Mouse (Mus musculus) neural tube, embryonic 13.5 days (tissue): ENCODE results near the gene Crygs. TPM values are rescaled to one million over a fixed set of nuclear protein-coding genes. Genes with fewer than 3 reads are reported as not detected.
"Not testable (repeated sequence)": the region's sequence is repeated elsewhere in the genome, so short reads cannot be mapped to it uniquely, and the experiment has no call there.

Experiments used
- ATAC-seq: fragments of 200-750 bp; cut with Nextera tagmentation; 2 replicates; pipeline ENCODE4 v1.8.0; 2017; ENCODE audit warnings: low read depth, mild to moderate bottlenecking, moderate TSS enrichment, moderate library complexity
- H3K27ac ChIP-seq: fragments of 300-500 bp; sonication (generic); replicated peaks from 2 replicates; pipeline ENCODE4 v1.5.1; 2015; ENCODE audit warnings: moderate library complexity, mild to moderate bottlenecking, inconsistent platforms
- H3K27me3 ChIP-seq: fragments of 300-500 bp; sonication (generic); 2 replicates; pipeline ENCODE4 v1.6.1; 2015; ENCODE audit warnings: mild to moderate bottlenecking, inconsistent platforms
- H3K36me3 ChIP-seq: fragments of 300-500 bp; sonication (generic); 2 replicates; pipeline ENCODE4 v1.6.1; 2015; ENCODE audit warnings: mild to moderate bottlenecking, inconsistent platforms
- H3K4me1 ChIP-seq: fragments of 300-500 bp; sonication (generic); replicated peaks from 2 replicates; pipeline ENCODE4 v1.6.1; 2015; ENCODE audit warnings: inconsistent platforms
- H3K4me2 ChIP-seq: fragments of 300-500 bp; sonication (generic); 2 replicates; pipeline ENCODE4 v1.6.1; 2015; ENCODE audit warnings: inconsistent platforms, mild to moderate bottlenecking, moderate library complexity
- H3K4me3 ChIP-seq: fragments of 300-500 bp; sonication (generic); 2 replicates; pipeline ENCODE4 v1.5.1; 2015; ENCODE audit warnings: mild to moderate bottlenecking, inconsistent platforms
- H3K9ac ChIP-seq: fragments of 300-500 bp; sonication (generic); 2 replicates; pipeline ENCODE4 v1.6.1; 2015; ENCODE audit warnings: moderate library complexity, mild to moderate bottlenecking, inconsistent platforms
- H3K9me3 ChIP-seq: fragments of 300-500 bp; sonication (generic); 2 replicates; pipeline ENCODE4 v1.6.1; 2016; ENCODE audit warnings: inconsistent platforms
- WGBS: fragments of 180-500 bp; shearing (Covaris S2); methylation state at CpG from one replicate; pipeline ENCODE4 v1.1.7; 2015; 5-methylcytosine and 5-hydroxymethylcytosine counted together
- polyA plus RNA-seq: library from polyadenylated mRNA; unstranded; fragments of >200 nt; fragmentation: Nextera tagmentation; extraction: Ambion mirVana; gene quantifications from 2 replicates; pipeline ENCODE4 v1.2.1, GENCODE M21; 2015

Gene Crygs
- polyA plus RNA-seq, 1 experiment from 2014 or later, result not detected

DNA sequence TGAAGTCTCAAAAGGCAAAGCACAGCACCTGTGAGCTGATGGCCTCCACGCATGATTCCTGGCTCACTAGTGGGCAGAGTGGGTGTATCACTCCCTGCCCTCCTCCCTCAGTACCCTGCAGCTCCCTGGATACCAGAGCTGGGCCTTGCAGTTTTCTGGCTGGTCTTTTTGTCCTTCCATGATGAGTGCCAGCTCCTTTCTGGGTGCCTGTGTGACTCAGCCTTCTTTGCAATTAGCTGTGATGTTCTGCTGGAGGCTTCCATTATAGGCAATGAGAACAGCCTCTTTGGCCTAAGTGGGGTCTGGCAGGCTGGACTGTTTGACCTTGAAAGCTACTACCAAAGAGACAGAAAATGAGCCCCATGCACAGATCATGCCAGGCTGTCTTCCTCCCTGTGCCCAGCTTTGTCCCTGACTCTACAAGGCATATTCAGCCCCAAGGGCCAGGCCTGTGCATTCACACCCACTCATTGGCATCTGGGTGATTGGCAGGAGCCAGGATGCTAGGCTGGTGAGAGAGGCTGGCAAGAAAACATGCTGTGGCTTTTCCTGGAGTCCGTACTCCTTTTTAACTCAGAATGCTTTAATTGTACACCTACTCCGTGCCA is 32.0 kb downstream of the Crygs start:
- Histone ChIP-seq H3K4me2 (no peak overlapping the region), H3K27ac (no peak overlapping the region), H3K9me3 (no peaks in the 10 kb centered on the region), H3K4me1 (no peaks in the 10 kb centered on the region), H3K27me3 (no peaks in the 10 kb centered on the region), H3K9ac (no peak overlapping the region), H3K4me3 (no peak overlapping the region), H3K36me3 (no peaks in the 10 kb centered on the region)
- ATAC-seq, result no peak
- 84% methylated on average over 3 of the region's 3 CpGs for WGBS

DNA sequence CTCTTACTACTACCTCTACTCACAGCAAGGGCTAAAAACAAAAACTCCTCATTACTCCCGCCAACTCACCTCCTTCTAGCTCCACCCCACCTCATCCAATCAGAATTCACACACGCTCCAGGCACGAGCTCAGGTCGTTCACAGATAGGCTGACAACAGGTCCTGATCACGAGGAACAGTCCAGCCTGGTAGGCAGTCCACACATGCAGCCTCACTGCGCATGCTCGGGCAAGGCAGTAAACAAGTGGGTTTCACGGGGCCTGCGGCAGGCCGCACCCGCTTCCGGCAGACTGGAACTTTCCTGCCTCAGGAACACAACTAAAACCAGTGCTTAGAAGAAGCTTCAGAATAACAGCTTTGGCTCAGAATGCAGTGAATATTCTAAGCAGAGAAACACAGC is 33.1 kb downstream of the Crygs start:
- not testable (repeated sequence) for H3K27me3 ChIP-seq, H3K4me1 ChIP-seq, H3K27ac ChIP-seq, H3K4me3 ChIP-seq, H3K9ac ChIP-seq, H3K9me3 ChIP-seq, H3K36me3 ChIP-seq, ATAC-seq, H3K4me2 ChIP-seq
- WGBS, result 92% methylated on average over 12 of the region's 12 CpGs

DNA sequence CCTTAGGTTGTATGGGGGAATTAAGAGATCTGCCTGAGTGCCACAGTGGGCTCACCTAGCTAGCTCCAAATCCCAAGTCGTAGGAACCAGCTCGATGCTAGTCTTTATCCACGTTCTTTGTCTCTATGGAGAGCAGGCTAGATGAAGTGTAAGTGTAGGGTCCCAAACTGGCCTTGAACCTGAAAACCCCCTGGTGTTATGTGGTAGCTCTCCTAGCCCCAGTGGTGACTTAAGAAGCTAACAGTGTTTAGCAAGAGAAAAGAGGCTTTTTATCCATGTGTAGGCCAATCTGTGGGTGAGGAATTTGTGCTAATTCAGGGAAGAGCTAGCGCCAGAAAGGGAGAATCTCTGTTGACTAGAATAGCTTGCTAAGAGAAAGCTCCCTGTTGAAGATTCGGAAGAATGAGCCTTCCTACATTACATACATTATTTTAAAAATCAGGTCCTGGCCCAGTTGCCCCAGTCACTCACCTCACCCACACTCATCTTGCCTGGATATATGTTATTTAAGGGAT is 35.8 kb downstream of the Crygs start:
- no peaks in the 10 kb centered on the region for H3K36me3 ChIP-seq
- H3K9ac ChIP-seq, result no peak overlapping the region
- H3K27me3 ChIP-seq, result no peaks in the 10 kb centered on the region
- no peak overlapping the region for H3K27ac ChIP-seq
- no peak for ATAC-seq
- H3K4me3 ChIP-seq, result no peak overlapping the region
- no peak overlapping the region for H3K4me2 ChIP-seq
- no peaks in the 10 kb centered on the region for H3K9me3 ChIP-seq
- H3K4me1 ChIP-seq, result no peaks in the 10 kb centered on the region
- WGBS, result 72% methylated on average over 5 of the region's 5 CpGs

DNA sequence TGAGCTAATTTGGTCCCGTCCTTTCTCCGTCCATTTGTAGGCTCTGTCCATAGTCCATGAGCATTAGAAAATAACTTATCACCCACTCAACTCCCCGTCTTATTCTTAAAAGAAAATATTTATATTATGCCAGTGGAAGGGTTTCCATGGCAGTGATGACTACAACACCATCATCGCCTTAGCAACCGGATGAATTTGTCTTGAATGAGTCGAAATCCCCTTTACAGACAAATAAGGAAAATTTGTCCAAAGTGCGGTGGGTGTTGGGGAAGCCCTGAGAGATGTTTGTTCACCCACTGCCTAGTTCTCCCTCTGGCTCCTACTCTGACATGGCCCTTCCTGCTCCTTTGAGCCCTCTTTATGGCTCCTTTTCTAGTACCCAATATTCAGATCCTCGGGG is 42.7 kb downstream of the Crygs start:
- no peaks in the 10 kb centered on the region for H3K9me3 ChIP-seq
- no peak overlapping the region for H3K27ac ChIP-seq
- no peaks in the 10 kb centered on the region for H3K4me1 ChIP-seq
- H3K36me3 ChIP-seq, result no peaks in the 10 kb centered on the region
- no peak overlapping the region for H3K4me2 ChIP-seq
- H3K4me3 ChIP-seq, result no peak overlapping the region
- H3K9ac ChIP-seq, result no peak overlapping the region
- ATAC-seq, result no peak
- H3K27me3 ChIP-seq, result no peaks in the 10 kb centered on the region
- 92% methylated on average over 8 of the region's 8 CpGs for WGBS

DNA sequence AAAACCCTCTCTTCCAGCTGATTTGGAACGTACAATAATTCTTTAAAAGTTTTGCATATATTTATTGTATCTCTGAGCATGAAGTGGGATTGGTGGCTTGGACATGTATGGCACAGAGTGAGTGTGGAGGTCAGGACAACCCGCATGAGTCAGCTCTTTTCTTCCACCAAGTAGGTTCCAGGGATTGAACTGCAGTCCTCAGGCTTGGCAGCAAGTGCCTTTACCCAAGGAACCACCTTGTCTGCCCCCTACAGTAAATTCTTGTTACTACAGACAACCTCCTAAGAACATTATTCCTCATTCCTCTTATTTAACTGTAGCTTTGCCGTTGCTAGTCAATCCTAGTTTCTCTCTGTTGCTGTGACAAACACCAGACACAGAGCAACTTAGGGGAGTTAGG is 44.0 kb downstream of the Crygs start:
- ATAC-seq, result no peak
- no peaks in the 10 kb centered on the region for H3K27me3 ChIP-seq
- no peak overlapping the region for H3K4me2 ChIP-seq
- no peaks in the 10 kb centered on the region for H3K4me1 ChIP-seq
- H3K36me3 ChIP-seq, result no peaks in the 10 kb centered on the region
- 88% methylated on average over 3 of the region's 3 CpGs for WGBS
- no peaks in the 10 kb centered on the region for H3K9me3 ChIP-seq
- no peak overlapping the region for H3K9ac ChIP-seq
- H3K27ac ChIP-seq, result no peak overlapping the region
- H3K4me3 ChIP-seq, result no peak overlapping the region

DNA sequence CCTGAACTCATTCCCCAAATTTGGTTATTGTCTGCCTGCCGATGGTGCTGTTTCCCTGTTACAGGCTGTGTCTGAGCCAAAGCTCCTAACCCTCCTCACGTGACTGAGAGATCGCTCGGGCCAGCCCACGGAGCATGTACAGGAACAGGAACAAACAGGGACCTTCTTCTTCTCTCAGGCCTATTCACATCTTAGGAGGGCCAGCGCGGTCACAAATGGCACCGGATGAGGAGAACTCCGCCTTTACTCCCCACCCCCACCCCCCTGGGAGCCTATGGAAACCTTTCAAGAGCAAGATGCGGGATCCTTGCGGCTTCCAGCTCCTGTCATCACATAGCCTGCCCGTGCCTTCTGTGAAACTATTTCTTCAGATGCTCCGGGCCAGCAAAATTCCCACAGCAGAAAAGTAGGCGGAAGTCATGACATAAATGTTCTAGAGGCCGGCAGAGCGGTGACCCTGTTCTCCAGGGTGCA is 44.6 kb downstream of the Crygs start:
- no peak overlapping the region for H3K9ac ChIP-seq
- no peak overlapping the region for H3K27ac ChIP-seq
- H3K4me2 ChIP-seq, result no peak overlapping the region
- no peaks in the 10 kb centered on the region for H3K4me1 ChIP-seq
- H3K9me3 ChIP-seq, result no peaks in the 10 kb centered on the region
- H3K4me3 ChIP-seq, result no peak overlapping the region
- H3K36me3 ChIP-seq, result no peaks in the 10 kb centered on the region
- no peak for ATAC-seq
- WGBS, result 78% methylated on average over 16 of the region's 16 CpGs
- no peaks in the 10 kb centered on the region for H3K27me3 ChIP-seq

DNA sequence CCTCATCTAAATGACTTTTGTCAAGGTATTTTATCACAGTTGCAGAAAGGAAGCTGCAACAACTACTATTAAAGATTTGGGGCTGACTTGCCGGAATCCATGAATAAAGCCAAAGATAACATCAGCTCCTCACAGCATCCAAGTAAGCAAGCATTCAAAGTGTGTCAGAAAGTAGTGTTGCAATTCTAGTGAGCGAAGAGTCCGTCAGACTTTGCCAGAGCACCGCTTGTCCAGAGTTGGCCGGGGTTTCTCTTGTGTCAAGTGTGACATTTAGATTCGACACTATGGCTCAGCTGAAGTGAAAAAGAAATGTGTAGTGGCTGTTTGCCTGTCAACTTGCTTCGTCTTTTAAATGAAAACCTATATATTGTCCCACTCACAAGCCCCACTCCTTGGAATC is 45.8 kb downstream of the Crygs start:
- Histone ChIP-seq H3K4me1 (no peaks in the 10 kb centered on the region), H3K9me3 (0 out of 2 replicates have a peak, but pooled peaks cover 3% of the 10 kb centered on the region), H3K4me2 (no peak overlapping the region), H3K9ac (no peak overlapping the region), H3K4me3 (no peak overlapping the region), H3K36me3 (no peaks in the 10 kb centered on the region), H3K27me3 (no peaks in the 10 kb centered on the region), H3K27ac (no peak overlapping the region)
- no peak for ATAC-seq
- 90% methylated on average over 7 of the region's 7 CpGs for WGBS

Other genes starting within 250 kb of the Crygs start
- 0.61 and 0.82 TPM in 2 replicates for gene Dgkg, start 154.4 kb downstream of the Crygs start, polyA plus RNA-seq
- gene Tbccd1, start 46.1 kb upstream of the Crygs start, polyA plus RNA-seq, result 22.9 and 25.8 TPM in 2 replicates
- gene Dnajb11, start 46.3 kb upstream of the Crygs start, polyA plus RNA-seq, result 110 and 118 TPM in 2 replicates
- gene Ahsg, start 79.7 kb upstream of the Crygs start, polyA plus RNA-seq, result 0.50 and 0.61 TPM in 2 replicates
- gene Fetub, start 106.8 kb upstream of the Crygs start, polyA plus RNA-seq, result not detected in 2 replicates
- gene Hrg, start 139.5 kb upstream of the Crygs start, polyA plus RNA-seq, result 0.25 TPM in 1 of 2 replicates, not detected in the other
- gene Kng2, start 217.9 kb upstream of the Crygs start, polyA plus RNA-seq, result 0.50 and 0.95 TPM in 2 replicates
- 0.29 TPM in 1 of 2 replicates, not detected in the other for gene Kng1, start 246.3 kb upstream of the Crygs start, polyA plus RNA-seq